Mouse (Mus musculus) olfactory bulb, adult 2 months (tissue): ENCODE data around the gene Arvcf.

Experiments used
- CTCF ChIP-seq: fragments of 200-500 bp; IDR thresholded peaks from 2 replicates; pipeline ENCODE4 v1.5.1; 2012; ENCODE audit warnings: low read depth, mild to moderate bottlenecking, low read length, moderate library complexity; ENCODE audit not compliant: insufficient read depth
- POLR2A ChIP-seq: fragments of 200-500 bp; IDR thresholded peaks from 2 replicates; pipeline ENCODE4 v1.6.1; 2012; ENCODE audit warnings: mild to moderate bottlenecking, low read depth, low read length, moderate library complexity; ENCODE audit not compliant: insufficient read depth

GRCm38 (mm10) chr16:18413032-18413816, 65.2 kb downstream of the Arvcf start:
- no peak for TF ChIP-seq POLR2A
- no peak for TF ChIP-seq CTCF
